Mouse (Mus musculus): ENCODE measurements around the gene Zan. TPM values are rescaled to one million over a fixed set of nuclear protein-coding genes. Genes with fewer than 3 reads are reported as not detected.

The Zan gene
- polyA plus RNA-seq, 1 experiment = not detected

- TF ChIP-seq GATA1 (IDR thresholded peaks at IDR 0.05; ENCODE audit: low read length) = no peak
Observed at GRCm38 (mm10) chr5:137391641-137392040, 85.2 kb downstream of the Zan start.

DNA sequence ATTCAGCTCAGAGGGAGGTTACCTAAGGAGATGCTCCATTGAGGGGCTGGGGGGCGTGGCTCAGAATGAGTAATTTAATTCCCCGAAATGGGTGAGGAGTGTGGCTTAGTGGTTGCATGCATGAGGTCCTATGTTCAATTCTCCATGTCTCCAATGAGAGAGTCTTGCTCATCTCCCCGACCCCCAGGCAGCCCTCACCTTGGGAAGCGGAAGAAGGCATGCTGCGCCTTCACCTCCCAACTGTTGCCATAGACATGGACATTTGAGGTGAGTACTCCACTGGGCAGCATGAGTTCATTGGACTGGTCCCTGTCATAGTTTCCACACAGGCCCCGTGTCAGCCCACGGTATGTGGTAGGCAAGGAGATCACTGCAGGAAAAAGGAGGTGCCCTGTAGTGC lies 90.2 kb downstream of the Zan start:
- TF ChIP-seq GATA1 (IDR thresholded peaks at IDR 0.05; ENCODE audit: low read length) = no peak

DNA sequence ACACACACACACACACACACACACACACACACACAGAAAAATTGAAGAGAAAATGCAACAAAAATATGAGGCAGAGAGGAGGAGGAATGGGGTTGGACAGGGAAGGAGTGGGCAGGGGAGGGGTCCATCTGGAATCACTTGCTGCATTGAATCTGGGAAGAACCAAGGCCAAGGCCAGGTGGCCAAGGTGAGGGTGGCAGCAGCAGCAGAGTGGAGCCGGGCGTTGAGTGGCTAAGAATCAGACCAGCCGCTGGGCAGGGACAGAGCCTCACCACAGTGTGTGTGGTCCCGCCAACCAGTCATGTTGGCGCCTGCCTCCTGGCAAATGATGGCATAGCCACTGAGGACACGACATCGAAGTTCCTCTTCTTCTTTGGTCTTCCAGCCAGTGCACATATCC lies 93.4 kb downstream of the Zan start:
- TF ChIP-seq GATA1 (IDR thresholded peaks at IDR 0.05; ENCODE audit: low read length) = no peak

DNA sequence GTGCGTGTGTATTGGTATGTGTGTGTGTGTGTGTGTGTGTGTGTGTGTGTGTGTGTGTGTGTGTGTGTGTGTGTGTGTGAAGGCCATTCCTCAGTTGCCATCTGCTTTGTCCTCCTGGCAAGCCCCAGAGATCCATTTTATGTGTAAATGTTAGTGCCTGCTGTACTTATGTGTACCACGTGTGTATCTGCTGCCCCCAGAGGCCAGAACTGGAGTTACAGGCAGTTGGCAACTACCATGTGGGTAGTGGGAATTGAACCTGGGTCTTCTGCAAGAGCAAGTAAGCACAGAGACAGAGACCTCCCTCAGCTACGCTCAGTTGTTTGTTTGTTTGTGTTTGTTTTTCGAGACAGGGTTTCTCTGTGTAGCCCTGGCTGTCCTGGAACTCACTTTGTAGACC lies 95.7 kb downstream of the Zan start:
- TF ChIP-seq GATA1 (IDR thresholded peaks at IDR 0.05; ENCODE audit: low read length) = no peak

- TF ChIP-seq GATA1 (IDR thresholded peaks at IDR 0.05; ENCODE audit: low read length) = no peak
Observed at GRCm38 (mm10) chr5:137377603-137378002, 99.3 kb downstream of the Zan start.

DNA sequence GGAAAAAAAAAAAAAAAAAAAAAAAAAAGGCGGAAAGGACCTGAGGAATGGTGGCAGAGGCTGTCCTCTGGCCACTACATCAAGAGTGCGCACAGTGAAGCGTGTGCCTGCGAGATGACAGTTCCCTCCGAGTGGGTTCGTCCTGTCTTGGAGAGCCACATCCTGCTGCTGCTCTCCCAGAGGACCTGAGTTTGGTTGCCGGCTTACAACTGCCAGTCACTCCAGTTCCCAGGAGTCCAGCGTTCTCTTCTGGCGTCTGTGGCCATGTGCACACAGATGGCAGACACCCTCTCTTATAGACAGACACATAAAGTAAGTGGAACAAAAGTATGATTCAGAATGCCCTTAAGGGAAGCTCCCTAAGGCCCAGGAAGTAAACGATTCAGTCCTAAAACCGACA lies 99.7 kb downstream of the Zan start:
- TF ChIP-seq GATA1 (IDR thresholded peaks at IDR 0.05; ENCODE audit: low read length) = no peak

- TF ChIP-seq GATA1 (IDR thresholded peaks at IDR 0.05; ENCODE audit: low read length) = no peak
Observed at GRCm38 (mm10) chr5:137376722-137377121, 100.1 kb downstream of the Zan start.

- no peak for TF ChIP-seq GATA1 (IDR thresholded peaks at IDR 0.05; ENCODE audit: low read length)
Observed at GRCm38 (mm10) chr5:137376198-137376597, 100.7 kb downstream of the Zan start.

GRCm38 (mm10) chr5:137375627-137376026 lies 101.2 kb downstream of the Zan start:
- TF ChIP-seq GATA1 (IDR thresholded peaks at IDR 0.05; ENCODE audit: low read length) = no peak

- no peak for TF ChIP-seq GATA1 (IDR thresholded peaks at IDR 0.05; ENCODE audit: low read length)
Observed at GRCm38 (mm10) chr5:137374521-137375080, 102.3 kb downstream of the Zan start.

DNA sequence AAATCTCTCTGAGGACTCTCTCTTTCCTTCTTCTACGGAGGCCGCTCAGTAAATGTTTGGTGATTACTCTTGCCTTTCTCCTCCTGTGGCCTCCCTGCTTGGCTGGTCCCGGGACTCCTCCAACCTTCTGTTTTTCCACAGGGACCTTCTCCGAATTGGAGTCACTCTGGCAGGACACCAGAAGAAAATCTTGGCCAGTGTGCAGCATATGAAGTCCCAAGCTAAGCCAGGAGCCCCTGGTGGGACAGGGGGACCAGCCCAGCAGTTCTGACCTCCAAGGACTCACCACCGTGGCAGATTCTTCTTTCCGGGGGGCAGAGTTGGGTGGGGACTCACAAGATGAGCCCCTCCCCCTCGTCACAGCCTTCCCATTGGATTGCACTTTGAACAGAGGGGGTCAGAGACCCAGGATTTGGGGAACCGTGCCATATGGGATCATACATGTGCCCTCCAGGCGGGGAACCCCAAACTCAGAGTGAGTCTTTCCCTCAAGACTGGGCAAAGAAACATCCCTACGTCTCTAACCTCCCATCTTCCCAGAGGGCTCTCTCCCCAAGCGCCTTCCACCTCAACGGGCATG lies 103.4 kb downstream of the Zan start:
- no peak for TF ChIP-seq GATA1 (IDR thresholded peaks at IDR 0.05; ENCODE audit: low read length)

- TF ChIP-seq GATA1 (IDR thresholded peaks at IDR 0.05; ENCODE audit: low read length) = no peak
Observed at GRCm38 (mm10) chr5:137369665-137370064, 107.2 kb downstream of the Zan start.

GRCm38 (mm10) chr5:137358382-137358781 lies 118.5 kb downstream of the Zan start:
- TF ChIP-seq GATA1 (IDR thresholded peaks at IDR 0.05; ENCODE audit: low read length) = no peak

GRCm38 (mm10) chr5:137354091-137354490 lies 122.8 kb downstream of the Zan start:
- TF ChIP-seq GATA1 (IDR thresholded peaks at IDR 0.05; ENCODE audit: low read length) = no peak

DNA sequence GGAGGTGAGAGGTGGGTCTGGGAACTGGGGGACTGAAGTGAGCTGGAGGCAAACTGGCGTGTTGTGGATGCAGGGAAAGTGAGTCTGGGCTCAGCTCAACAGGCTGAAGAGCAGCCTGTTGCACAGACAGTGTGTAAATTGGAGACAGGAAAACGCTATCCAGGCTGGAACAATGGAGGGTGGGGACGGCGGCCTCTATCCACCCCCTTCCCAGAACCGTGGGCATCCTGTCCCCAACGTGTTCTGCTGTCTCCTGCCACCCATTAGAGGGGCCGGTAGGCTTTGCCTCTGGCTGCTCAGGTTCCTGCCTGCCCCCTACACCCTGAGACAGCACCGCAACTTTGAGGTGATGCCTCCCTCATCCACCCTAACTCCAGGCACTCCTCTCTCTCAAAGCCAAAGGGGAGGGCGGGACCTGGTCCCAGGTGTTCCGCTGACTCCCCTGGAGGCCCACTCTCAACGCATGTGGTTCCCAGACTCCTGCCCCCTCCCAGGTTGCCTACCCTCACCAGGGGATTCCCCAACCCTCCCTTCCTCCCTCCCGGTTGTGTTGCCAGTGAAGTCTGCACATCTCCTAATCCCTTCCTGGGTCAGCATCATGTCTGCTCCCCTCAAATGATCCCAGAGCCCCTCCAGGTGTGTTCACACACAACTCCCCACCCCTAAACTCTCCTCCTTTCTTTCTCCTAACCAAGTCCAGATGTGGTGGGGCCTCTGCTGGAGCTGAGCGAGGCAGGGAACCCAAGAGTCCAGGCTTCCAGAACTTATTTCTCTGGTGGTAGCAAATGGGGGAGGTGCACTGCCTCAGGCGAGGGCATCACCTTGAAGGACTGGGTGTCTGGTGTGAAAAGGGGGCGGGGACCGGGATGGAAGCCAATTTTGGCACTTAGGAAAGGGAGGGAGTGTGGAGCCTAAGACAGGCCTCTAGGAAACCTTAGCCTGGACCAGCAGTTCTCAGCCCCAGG lies 124.6 kb downstream of the Zan start:
- no peak for TF ChIP-seq GATA1 (IDR thresholded peaks at IDR 0.05; ENCODE audit: low read length)

- no peak for TF ChIP-seq GATA1 (IDR thresholded peaks at IDR 0.05; ENCODE audit: low read length)
Observed at GRCm38 (mm10) chr5:137351394-137351793, 125.5 kb downstream of the Zan start.

- no peak for TF ChIP-seq GATA1 (IDR thresholded peaks at IDR 0.05; ENCODE audit: low read length)
Observed at GRCm38 (mm10) chr5:137351058-137351380, 125.8 kb downstream of the Zan start.
